Mouse (Mus musculus) liver, embryonic 14.5 days (tissue): ENCODE data around the gene Fbxo36.

Source experiments
- CTCF ChIP-seq: IDR thresholded peaks from 2 replicates; pipeline ENCODE4 v1.5.1; 2016; ENCODE audit warnings: antibody characterized with exemption, low read depth, control low read depth
- EP300 ChIP-seq: IDR thresholded peaks from 2 replicates; pipeline ENCODE4 v1.6.1; 2016; ENCODE audit warnings: antibody characterized with exemption, low read depth

- TF ChIP-seq CTCF (no peak), EP300 (no peak)
These were observed 40.0 kb downstream of the Fbxo36 start for GRCm38 (mm10) chr1:84879571-84880120.
